Mouse (Mus musculus): Measurements from ENCODE around the gene Ctnnbl1.

Ctnnbl1 gene

DNA sequence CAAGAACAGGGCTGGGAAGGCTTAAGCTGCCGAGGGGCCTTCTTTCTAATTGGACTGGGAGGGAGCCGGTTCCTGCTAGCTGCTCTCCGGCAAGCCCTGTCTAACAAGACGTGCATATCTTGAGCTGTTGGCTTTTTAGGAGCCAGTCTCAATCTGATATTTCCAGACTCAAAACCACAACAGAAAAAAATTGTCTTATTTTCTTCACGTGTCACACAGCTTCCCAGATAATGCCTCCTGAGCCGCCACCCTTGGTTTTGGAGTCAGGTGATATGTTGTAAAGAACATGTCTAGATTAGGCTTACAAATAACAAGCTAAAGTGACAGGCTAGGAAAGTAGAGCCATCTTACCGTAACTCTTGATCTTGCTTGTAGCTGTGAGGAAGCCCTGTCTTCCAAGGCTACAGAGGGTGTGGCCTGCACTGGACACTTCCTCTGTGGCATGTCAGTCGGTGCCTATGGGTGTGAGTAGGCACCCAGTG, 56.7 kb downstream of the Ctnnbl1 start:
- no peak for DNase-seq (ENCODE audit: low spot score in 2 of 2)

DNA sequence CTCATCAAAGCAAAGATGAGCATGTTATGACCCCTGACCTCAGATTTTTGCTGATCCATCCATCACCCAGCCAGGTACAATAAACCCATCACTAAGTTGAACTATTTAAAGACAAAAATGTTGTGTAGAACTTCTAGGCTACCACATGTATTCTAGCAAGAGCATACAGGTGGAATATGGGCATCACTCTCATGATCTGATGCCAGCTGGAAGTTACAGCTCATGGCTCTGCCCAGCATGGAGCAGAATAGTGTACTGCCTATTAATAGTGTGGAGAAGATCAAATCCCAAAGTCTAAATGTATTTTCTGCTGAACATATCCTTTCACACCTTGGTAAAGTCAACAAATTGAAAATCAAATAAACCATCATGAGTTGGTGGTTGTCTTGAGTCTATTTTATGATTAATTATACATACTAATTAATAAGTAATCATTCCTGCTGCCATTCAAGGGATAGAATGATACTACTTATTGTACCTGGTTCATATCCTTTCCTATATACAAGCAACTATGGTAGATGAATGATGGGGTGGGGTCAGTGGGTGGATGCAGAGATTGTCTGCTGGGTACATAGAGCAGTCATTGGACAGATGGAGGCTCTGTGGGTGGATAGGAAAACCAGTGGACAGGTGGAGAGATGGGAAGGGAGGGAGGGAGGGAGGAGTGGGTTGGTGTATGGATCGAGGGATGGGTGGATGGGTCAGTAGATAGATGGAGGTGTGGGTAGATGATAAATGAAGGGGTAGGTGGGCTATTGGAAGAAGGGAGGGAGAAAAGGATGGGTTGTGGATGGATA, 58.6 kb downstream of the Ctnnbl1 start:
- DNase-seq (ENCODE audit: low spot score in 2 of 2), result no peak

GRCm38 (mm10) chr2:157799533-157799932, 62.3 kb downstream of the Ctnnbl1 start:
- DNase-seq (ENCODE audit: low spot score in 2 of 2), result no peak

GRCm38 (mm10) chr2:157800288-157800687, 63.1 kb downstream of the Ctnnbl1 start:
- DNase-seq (ENCODE audit: low spot score in 2 of 2), result no peak

GRCm38 (mm10) chr2:157800746-157801501, 63.7 kb downstream of the Ctnnbl1 start:
- no peak for DNase-seq (ENCODE audit: low spot score in 2 of 2)

DNA sequence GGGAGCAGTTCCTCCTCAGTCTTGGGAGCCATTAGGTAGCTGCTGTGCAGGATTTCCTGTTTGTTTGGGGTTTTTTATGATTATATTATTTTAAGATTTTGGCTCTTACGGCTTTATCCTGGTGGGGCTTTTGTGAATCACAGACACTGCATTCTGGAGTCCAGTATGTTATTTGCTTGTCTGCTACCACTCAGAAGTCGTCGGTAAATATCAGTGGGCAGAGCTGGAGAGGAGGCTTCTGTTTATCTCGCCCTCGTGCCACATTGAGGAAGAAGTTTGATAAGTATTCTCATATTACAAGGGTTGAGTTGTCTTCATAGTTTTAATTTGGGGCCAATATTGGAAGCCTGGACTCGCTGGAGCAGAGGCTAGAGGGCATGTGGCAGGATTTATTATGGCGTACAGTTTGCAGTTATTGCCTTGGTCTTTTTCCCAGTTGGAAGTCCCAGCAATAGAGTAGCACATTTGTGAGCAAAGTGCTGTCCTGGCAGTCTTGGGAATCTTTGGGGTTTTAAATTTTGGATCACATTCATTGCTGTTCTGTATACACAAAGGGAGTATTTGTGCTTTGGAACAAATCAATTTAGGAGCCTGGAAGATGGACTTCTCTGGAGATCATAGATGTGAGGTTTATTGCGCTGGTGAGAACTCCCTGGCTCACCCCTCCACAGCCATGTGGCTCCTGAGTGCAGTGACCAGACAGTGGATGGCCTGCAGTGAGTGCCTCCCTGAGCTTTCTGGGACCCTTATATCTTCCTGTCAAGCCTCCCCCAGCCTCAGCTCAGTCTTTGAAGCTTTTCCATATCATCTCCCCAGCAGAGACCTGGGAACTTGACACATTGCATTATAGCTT, 64.5 kb downstream of the Ctnnbl1 start:
- no peak for DNase-seq (ENCODE audit: low spot score in 2 of 2)

DNA sequence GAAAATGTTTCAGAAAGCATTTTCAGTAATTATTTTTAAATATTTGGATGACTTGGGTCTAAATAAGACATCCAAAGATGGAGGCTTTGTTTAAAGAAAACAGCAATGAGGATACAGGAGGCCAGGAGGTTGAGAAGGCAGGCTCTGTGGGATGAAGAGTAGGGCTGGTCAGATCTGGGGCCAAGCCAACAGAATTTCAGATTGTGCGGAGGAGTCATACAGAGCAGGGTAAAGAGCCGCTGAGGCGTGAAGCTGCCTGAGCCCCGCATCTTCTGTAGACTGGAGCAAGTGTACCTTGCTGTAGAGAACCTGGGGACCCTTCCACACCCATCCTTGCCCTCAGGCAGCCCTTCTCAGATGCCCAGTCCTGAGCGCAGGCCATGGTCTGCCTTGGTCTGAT, 65.5 kb downstream of the Ctnnbl1 start:
- no peak for DNase-seq (ENCODE audit: low spot score in 2 of 2)

DNA sequence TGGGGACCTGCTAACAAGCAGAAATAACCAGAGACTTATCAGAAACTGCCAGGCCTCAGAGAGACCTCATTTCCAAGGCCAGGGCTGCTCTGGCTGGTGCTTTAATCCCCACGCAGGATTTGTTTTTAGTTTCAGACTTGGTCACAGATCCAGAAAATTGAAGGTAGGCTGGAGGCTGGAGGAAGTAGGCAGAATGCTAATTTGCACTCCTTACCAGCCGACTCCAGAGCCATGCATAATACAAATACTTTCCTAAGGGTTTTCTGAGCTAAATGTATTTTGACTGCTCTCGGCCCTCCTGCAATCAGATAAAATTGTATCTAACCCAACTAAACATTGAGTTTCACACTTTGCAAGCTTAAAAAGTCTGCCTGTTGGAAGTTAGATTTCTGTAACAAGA, 67.2 kb downstream of the Ctnnbl1 start:
- DNase-seq (ENCODE audit: low spot score in 2 of 2), result peak in 1 of 2 experiments; percentile 43

DNA sequence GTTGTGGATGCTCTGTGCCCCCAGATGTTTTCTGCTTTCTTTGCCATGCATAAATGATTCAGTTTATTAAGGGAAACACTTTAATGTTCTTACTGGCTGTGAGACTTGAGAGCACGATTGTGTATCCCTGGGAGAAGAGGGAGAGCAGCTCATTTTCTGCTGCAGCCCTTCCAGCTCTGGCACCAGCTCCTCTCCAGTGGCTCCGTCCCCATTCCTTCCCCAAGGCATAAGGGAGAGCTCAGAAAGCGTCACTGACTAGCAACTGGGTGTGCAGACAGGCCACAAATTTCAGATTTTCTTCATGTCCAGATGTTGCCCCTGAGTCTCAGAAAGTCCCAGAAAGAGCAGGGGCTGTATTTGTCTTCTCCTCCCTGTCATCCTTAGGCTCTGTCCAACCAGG, 67.9 kb downstream of the Ctnnbl1 start:
- DNase-seq (ENCODE audit: low spot score in 2 of 2), result no peak

- no peak for DNase-seq (ENCODE audit: low spot score in 2 of 2)
Measured at GRCm38 (mm10) chr2:157807076-157807475, 69.9 kb downstream of the Ctnnbl1 start.

DNA sequence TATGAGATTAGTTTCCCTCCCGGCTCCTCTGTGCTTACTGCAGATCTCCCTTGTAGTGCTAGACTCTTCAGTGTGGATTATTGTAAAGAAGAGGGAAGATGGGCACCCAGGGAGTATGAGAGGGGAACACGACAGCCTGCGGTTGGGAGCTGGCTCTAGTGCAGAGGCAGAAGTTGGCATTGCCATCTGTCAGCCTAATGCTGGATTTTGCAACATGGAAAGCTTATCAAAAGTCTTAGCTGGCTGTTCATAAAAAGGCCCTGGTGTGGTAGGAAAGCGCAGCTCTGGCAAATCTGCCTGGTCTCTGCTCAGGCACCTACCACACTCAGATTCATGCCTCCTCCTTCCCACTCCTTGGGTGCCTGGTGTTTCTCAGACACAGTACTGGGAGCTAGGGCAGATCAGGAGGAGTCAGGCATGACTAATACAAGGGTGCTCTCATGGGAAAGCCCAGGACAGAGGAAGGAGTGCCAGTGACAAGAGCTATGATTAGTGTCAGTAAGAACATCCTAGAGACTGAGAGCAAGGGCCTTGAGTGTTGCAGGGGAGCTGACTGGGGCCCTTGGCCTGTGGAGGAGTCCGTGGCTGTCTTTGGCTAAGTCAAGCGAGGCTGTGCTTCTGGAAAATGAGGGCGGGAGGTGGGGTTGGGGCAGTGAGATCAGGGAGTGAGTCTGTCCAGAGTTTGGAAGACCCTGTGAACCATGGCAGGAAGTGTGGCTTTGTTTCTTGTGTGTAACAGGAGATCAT, 70.6 kb downstream of the Ctnnbl1 start:
- DNase-seq (ENCODE audit: low spot score in 2 of 2), result peak in 1 of 2 experiments; percentile 31

DNA sequence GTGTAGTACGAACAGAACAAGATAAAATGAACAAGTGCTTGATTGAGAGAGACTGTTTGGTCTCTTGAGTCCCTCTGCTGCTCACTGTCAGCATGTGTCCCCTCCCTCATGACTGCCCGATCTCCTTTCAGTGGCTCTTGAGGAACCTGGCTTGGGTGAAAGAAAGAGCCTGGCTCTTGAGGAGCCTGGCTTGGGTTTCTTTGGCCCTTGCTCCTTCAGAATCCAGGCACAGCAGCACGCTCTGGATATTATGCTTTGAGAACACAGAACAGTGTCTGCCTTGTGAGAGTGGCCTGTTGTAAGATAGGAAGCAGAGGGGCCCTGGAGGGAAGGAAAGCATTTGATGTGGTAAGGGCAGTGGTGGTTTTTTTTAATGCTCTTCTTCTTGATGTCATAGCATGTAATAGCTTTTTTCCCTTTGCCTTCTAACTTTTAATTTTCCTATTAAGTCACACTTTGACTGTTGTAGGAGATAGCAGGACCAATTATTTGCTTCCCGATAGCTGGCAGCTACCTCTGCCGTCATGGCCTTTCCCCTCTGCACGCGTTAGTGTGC, 71.2 kb downstream of the Ctnnbl1 start:
- no peak for DNase-seq (ENCODE audit: low spot score in 2 of 2)

- no peak for DNase-seq (ENCODE audit: low spot score in 2 of 2)
Measured at GRCm38 (mm10) chr2:157809341-157809740, 72.1 kb downstream of the Ctnnbl1 start.

DNA sequence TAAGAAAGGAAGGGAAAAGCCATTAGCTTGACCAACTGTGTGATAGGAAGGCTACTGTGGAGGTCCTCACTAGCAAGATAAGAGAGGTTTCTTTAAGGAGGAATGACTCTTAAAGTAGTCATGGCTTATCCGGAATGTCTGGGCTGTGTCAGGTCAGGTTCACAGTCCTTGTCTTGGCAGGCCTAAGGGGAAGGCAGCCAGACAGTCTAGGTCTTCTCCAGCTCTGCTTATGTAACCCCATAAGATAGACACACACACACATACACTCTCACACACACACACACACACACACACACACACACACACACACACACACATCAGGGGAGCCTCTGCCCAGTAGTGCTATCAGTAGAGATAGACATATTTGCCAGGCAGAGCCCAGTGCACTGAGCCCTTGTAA, 73.5 kb downstream of the Ctnnbl1 start:
- no peak for DNase-seq (ENCODE audit: low spot score in 2 of 2)

DNA sequence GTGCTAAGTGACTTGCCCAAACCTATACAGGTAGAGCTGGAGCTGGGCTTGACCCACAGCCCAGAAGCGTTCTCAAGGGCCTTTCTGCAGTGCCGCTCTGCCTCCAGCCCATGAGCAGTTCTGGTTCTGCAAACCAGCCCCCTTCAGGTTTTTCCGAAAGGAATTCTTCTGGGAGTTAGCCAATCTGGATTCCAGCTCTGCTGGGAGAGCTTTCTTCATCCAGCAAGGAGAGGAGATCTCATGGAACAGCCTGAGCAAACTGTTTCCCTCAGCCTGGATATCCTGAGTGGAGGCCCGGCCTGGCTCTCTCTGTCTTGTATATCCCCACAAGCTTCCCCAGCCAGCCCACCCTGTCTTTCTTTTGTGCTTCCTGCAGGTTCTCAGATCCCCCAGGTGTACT, 75.9 kb downstream of the Ctnnbl1 start:
- no peak for DNase-seq (ENCODE audit: low spot score in 2 of 2)

DNA sequence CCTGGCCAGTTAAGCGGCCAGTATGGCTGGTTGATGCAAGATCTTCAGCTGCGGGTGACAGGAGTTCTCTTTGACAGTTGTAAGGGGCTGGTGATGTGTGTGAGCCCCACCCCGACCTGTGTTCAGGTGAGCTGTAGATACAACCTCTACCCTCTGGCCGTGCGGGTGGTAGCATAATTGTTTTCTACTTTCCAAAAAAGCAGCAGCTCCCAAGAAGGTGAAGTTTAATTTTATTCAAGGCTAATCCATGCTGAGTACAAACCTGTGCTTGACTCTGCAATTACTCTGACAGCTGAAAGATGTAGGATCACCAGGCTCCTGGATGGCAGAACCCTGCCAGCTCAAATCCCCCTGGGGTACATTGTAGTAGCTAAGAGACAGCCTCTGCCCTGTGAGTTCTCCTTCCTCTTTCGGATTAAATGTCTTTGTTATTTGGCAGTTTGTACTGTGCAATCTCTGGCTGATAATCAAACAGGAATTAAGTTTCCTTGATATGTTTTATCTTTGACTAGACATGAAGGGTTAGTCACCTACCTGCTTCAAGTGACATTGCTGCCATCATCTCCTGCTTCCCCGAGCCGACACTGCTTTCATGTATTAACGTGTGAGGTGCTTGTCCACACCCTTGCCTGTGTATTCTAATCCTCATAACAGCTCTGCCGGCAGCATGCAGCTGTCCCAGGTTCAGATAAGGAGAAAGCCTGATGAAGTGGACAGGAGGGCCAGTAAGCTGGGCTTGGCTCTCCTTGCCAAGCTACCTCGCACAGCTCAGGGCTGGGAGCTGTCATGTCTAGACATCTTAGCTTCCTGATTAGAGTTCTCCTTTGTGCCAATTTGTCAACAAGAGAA, 77.1 kb downstream of the Ctnnbl1 start:
- no peak for DNase-seq (ENCODE audit: low spot score in 2 of 2)

DNA sequence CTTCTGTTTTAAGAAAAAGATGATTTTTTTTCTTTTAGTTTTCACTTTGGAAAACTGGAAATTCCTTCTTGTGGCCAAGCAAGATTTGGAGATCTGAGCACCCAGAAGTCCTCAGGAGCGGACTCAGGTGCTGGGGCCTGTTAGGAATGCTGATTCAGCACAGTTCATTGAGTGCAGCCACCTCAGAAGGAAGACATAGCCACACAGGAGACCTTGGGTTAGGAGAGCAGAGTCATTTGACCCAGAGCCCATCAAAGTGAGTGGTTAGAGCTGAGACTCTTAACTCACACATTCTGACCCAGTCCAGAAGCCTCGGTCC, 77.7 kb downstream of the Ctnnbl1 start:
- DNase-seq (ENCODE audit: low spot score in 2 of 2), result no peak

- no peak for DNase-seq (ENCODE audit: low spot score in 2 of 2)
Measured at GRCm38 (mm10) chr2:157817672-157818071, 80.5 kb downstream of the Ctnnbl1 start.

GRCm38 (mm10) chr2:157818576-157819320, 81.5 kb downstream of the Ctnnbl1 start:
- no peak for DNase-seq (ENCODE audit: low spot score in 2 of 2)

GRCm38 (mm10) chr2:157819401-157819800, 82.2 kb downstream of the Ctnnbl1 start:
- DNase-seq (ENCODE audit: low spot score in 2 of 2), result no peak
